Mouse (Mus musculus) gastrocnemius, postnatal 4 days (tissue): ENCODE results near the gene Emp2. TPM values are rescaled to one million over a fixed set of nuclear protein-coding genes. Genes with fewer than 3 reads are reported as not detected.

Experiments
- DNase-seq, 2 experiments: peaks; one replicate each; pipeline ENCODE4 v3.0.0; 2021 to 2022; ENCODE audit warnings: low spot score in 2 of 2, mixed read lengths in 2 of 2
- long read RNA-seq, 2 experiments: library from polyadenylated mRNA; stranded (forward); transcript quantifications; one replicate each; pipeline ENCODE4 v2.0.0; 2021
- total RNA-seq, 2 experiments: library from RNA; stranded (reverse); gene quantifications; 2 replicates each; pipeline ENCODE4 v1.2.3; 2021

Gene Emp2
- total RNA-seq = 10 to 100 TPM; 23.4 to 29.0 TPM
- long read RNA-seq, experiment 1, transcript Emp2-201 (5 exons, 3,440 nt) = major isoform, 51 of 62 reads
- long read RNA-seq, experiment 1, partial matches to known transcripts = 9 of 62 reads
- long read RNA-seq, experiment 1, other reads (novel, unspliced or antisense) = 2 of 62 reads
- long read RNA-seq, experiment 2, transcript Emp2-201 (5 exons, 3,440 nt) = major isoform, 43 of 50 reads
- long read RNA-seq, experiment 2, partial matches to known transcripts = 6 of 50 reads
- long read RNA-seq, experiment 2, other reads (novel, unspliced or antisense) = 1 of 50 reads

DNA sequence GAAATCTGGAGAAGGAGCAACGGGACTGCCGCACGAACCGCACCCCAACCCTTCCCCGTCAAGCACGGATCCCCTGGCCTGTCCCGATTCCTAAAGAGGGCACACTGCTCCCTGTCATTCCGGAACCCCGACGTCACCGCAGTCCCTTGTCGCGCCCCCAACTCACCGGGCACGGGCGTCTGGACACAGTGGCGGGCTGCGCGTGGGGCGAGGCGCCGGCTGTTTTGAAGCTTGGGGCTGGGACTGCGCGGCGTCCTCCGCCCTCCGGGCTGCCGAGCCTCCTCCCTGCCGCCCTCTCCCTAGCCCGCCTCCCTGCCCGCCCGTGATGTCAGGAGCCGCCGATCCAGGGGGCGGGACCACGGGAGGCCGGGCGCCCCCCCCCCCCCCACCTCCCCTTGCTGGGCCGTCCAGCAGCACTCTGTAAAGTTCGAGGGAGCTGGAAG is at the start of gene Emp2:
Gene Emp2, minus strand, starts transcription at position 323 of the 443 bp plus-strand sequence.
- peak; percentile 37 to 66 for DNase-seq

GRCm38 (mm10) chr16:10363061-10363460 is 49.3 kb upstream of the Emp2 start:
- no peak for DNase-seq

- no peak for DNase-seq
Observed at GRCm38 (mm10) chr16:10359241-10359640, 45.5 kb upstream of the Emp2 start.

DNA sequence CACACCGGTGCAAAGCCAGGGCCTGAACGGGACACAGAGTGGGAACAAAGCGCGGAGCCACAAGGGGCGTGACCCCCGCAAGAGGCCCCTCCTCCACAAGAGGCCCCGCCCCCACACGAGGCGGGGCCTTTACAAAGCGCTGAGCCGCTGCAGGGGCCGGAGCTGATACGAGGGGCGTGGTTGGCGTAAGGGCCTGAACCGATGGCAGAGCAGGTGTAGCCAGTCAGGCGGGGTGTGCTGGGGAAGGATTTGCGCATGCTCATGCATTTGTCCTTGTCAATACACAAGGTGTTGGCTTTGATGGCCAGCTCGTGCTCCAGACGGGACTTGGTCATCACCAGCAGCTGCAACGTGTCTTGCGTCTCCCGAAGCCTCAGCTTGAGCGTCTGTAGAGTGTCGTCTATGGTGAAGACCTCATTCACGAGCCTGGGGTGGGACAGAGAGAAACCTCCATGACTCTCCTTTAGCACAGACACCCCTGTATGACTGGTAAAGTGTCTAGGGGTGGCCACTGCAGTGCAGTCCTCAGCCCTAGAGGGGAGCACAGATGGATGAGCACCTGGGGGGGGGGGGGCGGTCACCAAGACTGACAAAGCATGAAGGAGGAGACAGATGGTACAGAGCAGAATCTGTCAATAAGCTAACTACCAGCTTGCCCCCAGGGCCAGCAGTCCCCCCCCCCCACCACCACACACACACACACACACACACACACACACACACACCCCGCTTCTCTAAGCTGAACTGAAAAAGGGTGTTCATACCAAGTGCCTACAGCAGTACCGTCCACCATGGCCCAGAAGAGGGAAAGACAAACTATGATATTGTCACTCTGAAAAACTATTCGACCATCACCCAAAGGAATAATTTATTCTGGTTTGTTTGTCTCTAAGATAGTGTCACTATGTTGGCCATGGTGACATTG is 44.5 kb upstream of the Emp2 start:
- DNase-seq = peak in 1 of 2 experiments; percentile 22

DNA sequence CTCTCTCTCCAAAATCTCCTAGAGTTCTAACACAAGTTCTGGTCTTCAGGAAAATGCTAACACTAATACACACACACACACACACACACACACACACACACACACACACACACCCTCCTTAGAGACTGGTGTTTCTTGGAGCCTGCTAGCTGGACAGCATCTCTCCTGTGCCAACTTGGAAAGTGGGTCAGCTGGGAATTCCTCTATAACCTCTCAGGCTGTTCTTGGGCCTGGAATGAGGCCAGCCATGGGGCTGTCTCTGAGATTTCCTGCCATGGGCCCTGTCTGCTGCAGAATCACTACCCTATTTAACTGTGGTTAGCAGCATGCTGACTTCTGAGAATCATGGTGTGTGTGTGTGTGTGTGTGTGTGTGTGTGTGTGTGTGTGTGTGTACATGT is 41.2 kb upstream of the Emp2 start:
- DNase-seq = peak in 1 of 2 experiments; percentile 49

DNA sequence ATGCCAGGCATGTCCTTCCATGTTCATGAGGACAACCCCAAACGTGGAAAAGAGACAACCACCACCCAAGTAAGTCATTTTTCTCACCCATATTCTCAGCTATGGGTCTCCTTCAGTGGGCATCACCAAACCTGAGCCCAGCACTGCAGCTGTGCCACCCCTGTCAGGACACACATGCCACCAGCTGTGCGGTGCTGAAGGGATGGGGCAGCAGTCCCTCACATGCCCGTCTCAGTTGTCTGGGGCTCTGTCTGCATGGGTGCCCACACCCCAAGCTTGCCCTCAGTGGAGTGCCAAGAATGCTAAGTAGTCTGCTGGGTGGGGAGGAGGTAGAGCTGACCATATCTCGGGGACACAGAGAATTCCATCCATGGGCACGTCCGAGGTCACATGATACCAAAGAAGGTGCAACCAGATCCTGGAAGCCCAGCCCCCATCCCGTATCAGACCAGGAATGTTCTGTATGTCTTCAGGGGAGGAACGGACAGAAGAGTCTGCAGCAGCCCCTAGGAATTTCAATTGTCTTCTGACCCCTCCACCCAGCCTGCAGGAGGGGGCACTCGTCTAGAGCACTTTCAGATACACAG is 37.4 kb upstream of the Emp2 start:
- no peak for DNase-seq

DNA sequence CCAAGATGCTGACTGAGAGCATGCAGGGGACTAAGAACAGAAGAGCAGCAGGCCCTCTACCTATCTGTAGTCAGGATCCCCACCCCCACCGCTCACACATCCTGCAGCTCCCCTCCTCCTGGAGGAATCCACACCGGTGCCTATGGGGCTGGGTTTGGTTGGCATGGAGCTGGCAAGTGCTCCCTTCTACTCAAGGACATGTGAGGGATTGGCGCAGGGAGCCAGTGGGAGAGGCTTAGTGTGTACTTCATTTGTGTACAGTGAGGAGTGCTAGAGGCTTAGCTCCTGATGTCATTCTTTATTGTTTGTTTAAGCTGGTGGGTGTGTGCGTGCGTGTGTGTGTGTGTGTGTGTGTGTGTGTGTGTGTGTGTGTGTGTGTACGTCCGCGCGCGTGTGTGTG is 36.1 kb upstream of the Emp2 start:
- no peak for DNase-seq

DNA sequence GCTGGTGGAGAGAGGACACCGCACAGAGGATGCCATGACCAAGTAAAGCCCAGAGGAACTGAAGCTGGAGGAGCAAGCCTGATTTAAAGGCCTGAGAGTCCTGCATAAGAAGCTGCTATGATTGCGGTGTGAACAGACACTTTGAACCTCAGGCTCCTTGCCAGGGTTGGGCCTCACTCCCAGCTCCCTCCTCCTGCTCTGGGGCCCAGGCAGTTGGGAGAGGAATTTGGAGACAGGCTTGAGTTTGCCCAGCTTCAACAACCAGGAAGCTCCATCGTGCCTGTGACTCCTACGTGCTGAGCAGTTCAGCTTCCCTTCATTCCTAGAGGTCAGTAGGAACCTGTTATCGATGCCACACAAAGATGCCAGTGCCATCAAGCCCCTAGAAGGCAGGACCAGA is 35.7 kb upstream of the Emp2 start:
- peak in 1 of 2 experiments; percentile 58 for DNase-seq

- no peak for DNase-seq
Observed at GRCm38 (mm10) chr16:10347551-10347950, 33.8 kb upstream of the Emp2 start.

GRCm38 (mm10) chr16:10341110-10341509 is 27.3 kb upstream of the Emp2 start:
- no peak for DNase-seq

DNA sequence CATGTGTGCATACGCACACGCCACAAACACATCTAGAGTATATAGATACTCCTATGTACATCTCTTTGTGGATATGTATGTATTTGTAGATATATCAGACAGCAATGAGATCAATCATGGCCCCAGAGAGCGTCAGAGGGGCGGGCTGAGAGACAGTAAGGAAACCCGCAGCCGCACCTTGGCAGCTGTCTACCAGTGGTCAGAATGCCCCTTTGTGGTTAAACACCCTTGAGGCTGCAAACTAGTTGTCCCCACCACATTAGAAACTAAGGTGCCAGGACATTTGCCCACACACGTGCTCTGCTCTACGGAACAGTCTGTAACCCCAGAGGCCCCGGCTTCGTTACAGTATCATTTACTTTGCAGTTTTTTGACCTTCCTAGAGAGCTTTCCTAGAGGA is 26.2 kb upstream of the Emp2 start:
- DNase-seq = no peak

DNA sequence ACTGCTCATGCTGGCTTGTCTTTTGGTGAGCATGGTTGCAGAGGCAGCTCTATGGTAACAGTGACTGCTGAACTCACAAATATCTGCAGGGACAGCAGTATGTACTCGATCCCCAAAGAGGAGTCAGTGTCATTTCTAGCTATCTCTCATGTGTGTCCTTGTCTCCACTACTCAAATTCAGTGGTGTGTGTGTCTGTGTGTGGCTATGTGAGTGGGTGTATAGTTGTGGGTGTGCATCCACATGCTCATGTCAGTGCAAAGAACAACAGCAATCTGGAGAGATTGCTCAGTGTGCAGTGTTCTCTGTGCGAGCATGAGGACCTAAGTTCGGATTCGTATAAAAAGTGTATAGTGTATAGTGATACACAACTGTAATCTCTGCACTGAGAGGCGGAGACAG is 24.8 kb upstream of the Emp2 start:
- DNase-seq = no peak

GRCm38 (mm10) chr16:10337422-10338197 is 23.8 kb upstream of the Emp2 start:
- DNase-seq = no peak

DNA sequence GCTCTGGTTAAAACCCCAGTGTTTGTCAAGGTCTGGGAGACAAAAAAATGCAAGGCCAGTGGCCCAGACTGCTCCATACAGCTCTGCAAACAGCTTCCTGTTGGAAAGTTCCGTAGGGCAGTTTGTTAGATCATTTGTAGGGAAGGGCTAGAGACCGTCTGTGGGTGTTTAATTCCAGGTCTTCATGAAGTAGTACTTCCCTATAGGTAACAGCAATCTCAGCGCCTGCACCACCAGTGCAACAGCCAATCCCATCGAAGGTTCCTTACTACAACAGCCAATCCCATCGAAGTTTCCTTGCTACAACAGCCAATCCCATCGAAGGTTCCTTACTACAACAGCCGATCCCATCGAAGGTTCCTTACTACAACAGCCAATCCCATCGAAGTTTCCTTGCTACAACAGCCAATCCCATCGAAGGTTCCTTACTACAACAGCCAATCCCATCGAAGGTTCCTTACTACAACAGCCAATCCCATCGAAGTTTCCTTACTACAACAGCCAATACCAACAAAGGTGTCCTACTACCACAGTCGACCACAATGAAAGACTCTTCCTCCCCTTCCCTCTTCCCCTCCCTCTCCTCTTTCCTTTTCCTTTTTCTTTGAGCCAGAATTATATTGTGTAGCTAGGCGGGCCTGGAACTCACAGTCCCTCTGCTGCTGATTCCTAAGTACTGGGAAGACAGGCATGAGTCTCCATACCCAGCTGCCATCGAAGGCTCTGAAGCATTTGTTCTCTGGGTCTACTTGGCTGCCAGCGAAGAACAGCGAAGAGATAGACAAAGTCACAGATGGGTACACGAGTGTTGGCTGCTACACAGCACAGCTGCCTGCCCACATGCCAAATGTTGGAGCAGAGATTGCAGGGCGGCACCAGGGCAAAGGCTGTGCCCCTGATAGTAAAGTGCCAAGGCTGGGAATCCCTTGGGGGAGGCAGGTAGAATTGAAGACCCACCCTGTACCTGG is 23.0 kb upstream of the Emp2 start:
- no peak for DNase-seq

DNA sequence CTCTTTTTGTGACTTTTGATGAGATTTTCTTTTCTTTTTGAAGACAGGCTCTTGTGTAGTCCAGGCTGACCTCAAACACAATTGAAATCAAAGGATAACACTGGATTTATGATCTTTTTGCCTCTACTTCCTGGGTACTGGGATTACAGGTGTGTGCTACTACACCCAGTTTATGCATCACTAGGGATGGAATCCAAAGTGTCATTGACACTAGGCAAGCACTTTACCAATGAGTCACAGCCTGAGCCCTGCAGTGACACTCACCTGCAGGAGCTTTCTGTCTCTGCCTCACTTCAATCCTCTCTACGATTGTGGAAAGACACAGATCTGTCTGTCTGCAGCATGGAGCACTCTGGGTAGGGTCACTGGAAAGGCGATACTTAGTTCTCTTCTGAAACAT is 22.2 kb upstream of the Emp2 start:
- no peak for DNase-seq

DNA sequence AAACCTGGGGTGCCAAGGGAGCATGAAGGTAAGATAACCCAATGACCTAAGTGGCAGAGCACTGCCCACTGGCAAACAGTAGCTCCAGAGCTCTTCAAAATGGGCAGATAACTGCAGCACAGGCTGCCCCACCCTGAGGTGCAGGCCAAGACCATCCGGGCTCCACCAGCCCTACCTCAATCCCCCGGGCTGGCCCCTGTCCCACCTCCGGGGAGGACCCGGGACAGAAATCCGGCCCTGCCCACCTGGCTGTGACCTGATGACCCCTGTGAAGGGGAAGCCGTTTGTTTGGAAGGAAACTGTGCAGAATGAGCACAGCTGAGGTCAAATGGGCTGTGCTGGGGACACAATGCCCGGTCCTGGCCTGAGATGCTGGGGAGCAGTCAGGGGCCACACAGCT is 19.0 kb upstream of the Emp2 start:
- DNase-seq = no peak

- DNase-seq = no peak
Observed at GRCm38 (mm10) chr16:10330586-10331495, 17.1 kb upstream of the Emp2 start.

GRCm38 (mm10) chr16:10327563-10328333 is 14.0 kb upstream of the Emp2 start:
- no peak for DNase-seq
